Mouse (Mus musculus) spleen, adult 10 weeks (tissue): ENCODE data around the gene Eif2ak3. TPM values are rescaled to one million over a fixed set of nuclear protein-coding genes. Genes with fewer than 3 reads are reported as not detected.

ENCODE experiments used
- polyA plus RNA-seq: library from polyadenylated mRNA; stranded (reverse); fragments of 350-450 nt; fragmentation: Illumina TruSeq; extraction: RNeasy Lipid Tissue Mini Kit (QIAGEN cat#74804); gene quantifications from one replicate; pipeline ENCODE4 v1.2.3, GENCODE M21; 2015; ENCODE audit warnings: low replicate concordance; ENCODE audit not compliant: insufficient read depth

The Eif2ak3 gene
- polyA plus RNA-seq, result 42.7 TPM

DNA sequence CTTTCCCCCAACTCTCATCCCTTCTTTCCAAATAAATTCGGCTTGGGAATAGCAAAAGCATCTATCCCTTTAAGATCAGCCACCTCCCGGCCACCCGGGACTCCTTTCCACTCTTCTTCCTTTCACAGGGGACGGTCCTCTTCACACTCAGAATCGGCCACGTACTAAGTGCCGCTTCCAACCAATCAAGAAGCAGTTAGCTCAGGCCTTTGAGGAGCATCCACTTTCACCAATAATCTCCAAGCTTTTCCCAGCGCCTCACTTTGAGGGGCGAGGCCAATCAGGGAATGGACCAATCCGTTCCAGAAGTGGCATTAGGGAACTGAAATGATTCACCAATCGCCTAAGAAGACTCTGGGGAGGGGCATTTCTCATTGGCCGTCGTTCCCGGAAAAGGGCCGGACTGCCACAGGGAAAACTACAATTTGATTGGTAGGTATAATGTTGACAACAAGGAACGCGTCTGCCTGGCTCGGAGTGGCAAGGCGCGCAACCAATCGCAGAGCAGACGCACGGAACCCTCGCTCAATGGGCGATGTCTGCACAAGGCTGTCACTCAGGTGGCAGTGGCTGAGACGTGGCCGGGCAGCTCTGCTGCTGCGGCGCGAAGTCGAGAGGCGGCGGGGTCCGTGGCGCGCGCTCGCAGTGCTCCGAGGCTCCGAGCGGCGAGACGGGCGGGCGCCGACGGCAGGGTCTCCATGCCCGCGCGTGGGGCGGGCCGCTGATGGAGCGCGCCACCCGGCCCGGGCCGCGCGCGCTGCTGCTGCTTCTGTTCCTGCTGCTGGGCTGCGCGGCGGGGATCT lies at the start of gene Eif2ak3:
Gene Eif2ak3, plus strand, starts transcription at position 514 of the 803 bp plus-strand sequence.

DNA sequence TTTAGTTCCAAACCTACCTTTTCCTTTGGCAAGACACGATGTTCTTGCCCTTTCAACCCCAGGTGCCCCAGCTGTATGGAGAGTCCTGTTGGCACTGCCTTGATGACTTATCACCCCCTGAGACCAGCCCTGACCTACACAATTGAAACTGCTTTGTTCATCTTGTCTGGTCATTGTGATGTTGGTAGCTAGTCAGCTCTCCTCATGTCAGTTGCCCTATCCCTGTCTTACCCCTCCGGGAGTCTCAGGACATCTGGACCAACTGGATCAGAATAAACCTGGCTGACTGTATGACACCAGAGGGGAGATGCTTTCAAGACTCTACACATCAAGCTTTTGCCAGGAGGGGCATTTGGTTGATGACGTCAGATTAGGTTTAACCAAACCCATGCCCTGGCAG lies 74.5 kb downstream of the Eif2ak3 start, which contains the start of gene Tex37:
Gene Tex37, minus strand, starts transcription at position 101 of the 400 bp plus-strand sequence.

Other genes with a start within 250 kb of the Eif2ak3 start
- gene Rpia, start 52.3 kb upstream of the Eif2ak3 start, polyA plus RNA-seq, result 42.1 TPM
- gene Tex37, start 74.4 kb downstream of the Eif2ak3 start, polyA plus RNA-seq, result not detected
- not detected for gene Foxi3, start 112.0 kb downstream of the Eif2ak3 start, polyA plus RNA-seq